In the genomic region with DNA sequence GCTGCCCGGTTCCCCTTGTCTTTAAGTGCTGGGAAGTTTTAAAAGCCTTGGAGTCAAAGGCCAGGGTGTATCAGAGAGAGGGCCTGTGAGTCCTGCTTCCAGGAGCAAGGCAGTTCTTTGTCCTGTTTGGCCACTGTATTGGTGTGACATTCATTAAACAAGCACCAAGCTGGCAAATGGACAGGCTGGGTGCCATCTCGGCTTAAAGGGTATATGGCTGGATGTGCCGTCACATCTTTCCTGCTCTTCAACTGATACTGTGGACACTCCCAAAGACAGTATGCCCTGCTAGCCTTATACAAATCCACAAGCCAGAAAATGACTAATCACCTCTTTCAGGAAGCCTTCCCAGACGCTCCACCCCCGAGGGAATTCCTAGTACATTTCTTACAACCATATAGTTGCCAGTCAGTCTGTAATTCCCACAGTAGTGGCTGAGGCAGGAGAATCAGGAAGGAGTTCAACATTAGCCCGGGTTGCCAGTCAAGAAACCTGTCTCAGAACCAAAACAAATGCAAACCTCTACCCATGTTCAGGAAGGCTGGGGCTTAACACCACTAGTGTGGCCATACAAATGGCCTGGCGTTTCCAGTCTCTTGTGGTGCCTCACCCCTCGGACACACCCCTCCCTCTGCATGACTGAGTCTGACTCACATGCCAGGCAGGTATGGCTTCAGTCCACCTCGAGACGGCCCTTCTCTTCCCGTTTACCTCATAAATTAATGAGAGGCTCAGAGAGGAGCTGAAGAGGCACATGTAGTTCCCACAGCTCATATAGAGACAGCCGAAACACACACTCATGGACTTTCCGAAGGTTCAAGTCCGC, we compare ENCODE assay signal across 8 mouse cellular contexts.
DNase-seq lines count a peak whose midpoint lies in the region; ATAC-seq and TF ChIP-seq lines count a peak whose summit lies in the region.

No protein-coding gene starts in this region.

- H3K27me3 ChIP-seq in heart, embryonic 15.5 days, result no peaks in the 10 kb centered on the region
- H3K27me3 ChIP-seq in E14TG2a.4 (ENCODE audit: insufficient read depth, low read length), result peaks cover 17% of the 10 kb centered on the region
- H3K27me3 ChIP-seq in forebrain, embryonic 15.5 days, result no peaks in the 10 kb centered on the region
- H3K27me3 ChIP-seq in liver, postnatal 0 days (ENCODE audit: insufficient read depth, low read length), result no peaks in the 10 kb centered on the region; the same call in 1 of the 2 replicates

- peak overlapping the region; percentile 89 for H3K4me2 ChIP-seq in heart, embryonic 15.5 days
- peak overlapping the region; percentile 61 for H3K4me2 ChIP-seq in forebrain, embryonic 15.5 days (replicated peaks)
- peak overlapping the region; percentile 63 for H3K4me2 ChIP-seq in liver, postnatal 0 days (ENCODE audit: low read depth, low read length)

- H3K9me3 ChIP-seq in heart, embryonic 15.5 days (replicated peaks), result no peaks in the 10 kb centered on the region
- no peaks in the 10 kb centered on the region for H3K9me3 ChIP-seq in E14TG2a.4 (ENCODE audit: low read length)
- H3K9me3 ChIP-seq in forebrain, embryonic 15.5 days, result no peaks in the 10 kb centered on the region
- no peaks in the 10 kb centered on the region for H3K9me3 ChIP-seq in liver, postnatal 0 days (ENCODE audit: low read length)

- peak overlapping the region; percentile 51 for H3K9ac ChIP-seq in heart, embryonic 15.5 days
- no peak overlapping the region for H3K9ac ChIP-seq in forebrain, embryonic 15.5 days (replicated peaks)
- peak overlapping the region; percentile 63; the same call in 1 of the 2 replicates for H3K9ac ChIP-seq in liver, postnatal 0 days (replicated peaks)

- WGBS in heart, embryonic 15.5 days, result 47% methylated on average over 14 of the region's 14 CpGs
- WGBS in forebrain, embryonic 15.5 days, result 52% methylated on average over 14 of the region's 14 CpGs
- WGBS in liver, postnatal 0 days (ENCODE audit: insufficient replicate concordance), result 62% methylated on average over 14 of the region's 14 CpGs

- peak overlapping the region; percentile 59 for H3K4me3 ChIP-seq in heart, embryonic 15.5 days
- H3K4me3 ChIP-seq in E14TG2a.4 (replicated peaks; ENCODE audit: low read length), result peak overlapping the region; percentile 76
- H3K4me3 ChIP-seq in forebrain, embryonic 15.5 days, result no peak overlapping the region
- H3K4me3 ChIP-seq in liver, postnatal 0 days (ENCODE audit: low read depth, low read length), result peak overlapping the region; percentile 40; the same call in 1 of the 2 replicates

- H3K27ac ChIP-seq in heart, embryonic 15.5 days, result peak overlapping the region; percentile 95
- no peak overlapping the region for H3K27ac ChIP-seq in forebrain, embryonic 15.5 days (replicated peaks)
- 0 out of 2 replicates have a peak overlapping the region, but pooled peaks have one; percentile 51 for H3K27ac ChIP-seq in liver, postnatal 0 days (ENCODE audit: low read depth)

- no peak for TF ChIP-seq EP300 in liver, postnatal 0 days (IDR thresholded peaks at IDR 0.05; ENCODE audit: low read depth)

- no peak for TF ChIP-seq CTCF in E14TG2a.4 (conservative IDR thresholded peaks at IDR 0.05; ENCODE audit: low read length)
- no peak for TF ChIP-seq CTCF in liver, postnatal 0 days (IDR thresholded peaks at IDR 0.05; ENCODE audit: low read depth)

- no peak for ATAC-seq in heart, embryonic 15.5 days (replicated peaks; ENCODE audit: insufficient number of reproducible peaks, insufficient read depth, low FRiP score, low read depth)
- ATAC-seq in forebrain, embryonic 15.5 days (replicated peaks), result no peak
- no peak for ATAC-seq in liver, postnatal 0 days
- no peak for ATAC-seq in erythroid progenitor cell, adult 5-6 weeks (replicated peaks; ENCODE audit: low FRiP score, poor library complexity, severe bottlenecking)
- no peak for ATAC-seq in inflammation-experienced regulatory T-cells, adult 6 months

- peaks cover 98% of the 10 kb centered on the region for H3K4me1 ChIP-seq in heart, embryonic 15.5 days (replicated peaks)
- peaks cover 71% of the 10 kb centered on the region for H3K4me1 ChIP-seq in E14TG2a.4 (replicated peaks; ENCODE audit: low read depth, low read length)
- H3K4me1 ChIP-seq in forebrain, embryonic 15.5 days, result peaks cover 52% of the 10 kb centered on the region
- peaks cover 51% of the 10 kb centered on the region for H3K4me1 ChIP-seq in liver, postnatal 0 days (ENCODE audit: insufficient read depth)

- DNase-seq in heart, adult 9 months (ENCODE audit: low spot score in 2 of 2), result no peak
- DNase-seq in liver, postnatal 0 days, result no peak
- no peak for DNase-seq in cerebellum, postnatal 10 days

- H3K36me3 ChIP-seq in heart, embryonic 15.5 days, result no peaks in the 10 kb centered on the region
- H3K36me3 ChIP-seq in E14TG2a.4 (ENCODE audit: insufficient read depth, low read length), result peaks cover 33% of the 10 kb centered on the region
- no peaks in the 10 kb centered on the region for H3K36me3 ChIP-seq in forebrain, embryonic 15.5 days
- no peaks in the 10 kb centered on the region for H3K36me3 ChIP-seq in liver, postnatal 0 days (replicated peaks; ENCODE audit: insufficient read depth, low read length)
